Mouse (Mus musculus): Measurements from ENCODE around the gene Mcm10.

DNA sequence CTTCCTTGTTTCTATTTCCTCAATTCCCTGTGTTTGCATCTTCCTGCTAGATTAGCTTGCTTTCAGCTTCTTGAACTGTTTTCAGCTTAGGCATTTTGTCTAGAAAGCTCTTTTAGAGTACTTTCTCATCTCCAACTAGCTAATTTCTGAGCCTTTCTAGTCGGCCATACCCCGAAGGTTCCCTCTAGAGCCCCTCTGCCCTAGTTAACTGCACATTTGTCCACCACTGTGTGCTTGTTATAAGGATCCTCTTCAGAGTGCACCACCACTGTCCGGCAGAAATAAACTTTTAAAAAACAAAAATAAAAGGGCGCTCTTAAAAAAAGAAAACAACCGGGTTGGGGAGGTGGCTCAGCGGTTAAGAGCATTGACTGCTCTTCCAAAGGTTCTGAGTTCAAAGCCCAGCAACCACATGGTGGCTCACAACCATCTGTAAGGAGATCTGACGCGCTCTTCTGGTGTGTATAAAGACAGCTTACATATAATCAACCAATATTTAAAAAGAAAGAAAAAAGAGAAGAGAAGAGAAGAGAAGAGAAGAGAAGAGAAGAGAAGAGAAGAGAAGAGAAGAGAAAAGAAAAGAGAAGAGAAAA is 597 bp downstream of the Mcm10 start:
- TF ChIP-seq POLR2A (IDR thresholded peaks at IDR 0.05; ENCODE audit: insufficient read depth, low read depth, low read length) (no peak), CTCF (IDR thresholded peaks at IDR 0.05; ENCODE audit: insufficient read depth, low read depth, low read length) (no peak)
